Mouse (Mus musculus) E14TG2a.4 (cell line): ENCODE measurements around the gene Creb3l1.

Source experiments
- H3K27me3 ChIP-seq: 2 replicates; pipeline ENCODE4 v1.6.1; 2014; ENCODE audit warnings: low read length, control low read depth; ENCODE audit not compliant: insufficient read depth
- H3K36me3 ChIP-seq: 2 replicates; pipeline ENCODE4 v1.6.1; 2014; ENCODE audit warnings: low read length, control low read depth; ENCODE audit not compliant: insufficient read depth
- H3K4me1 ChIP-seq: replicated peaks from 2 replicates; pipeline ENCODE4 v1.6.1; 2014; ENCODE audit warnings: low read depth, low read length, control low read depth
- H3K4me3 ChIP-seq: replicated peaks from 2 replicates; pipeline ENCODE4 v1.5.1; 2014; ENCODE audit warnings: mild to moderate bottlenecking, low read length
- H3K9me3 ChIP-seq: 2 replicates; pipeline ENCODE4 v1.6.1; 2014; ENCODE audit warnings: low read length, control low read depth
- CTCF ChIP-seq: conservative IDR thresholded peaks from 2 replicates; pipeline ENCODE4 v1.5.1; 2014; ENCODE audit warnings: low read length
- NANOG ChIP-seq: IDR thresholded peaks from 2 replicates; pipeline ENCODE4 v1.6.1; 2014; ENCODE audit warnings: borderline replicate concordance, low read length, mixed read lengths
- POU5F1 ChIP-seq: IDR thresholded peaks from 2 replicates; pipeline ENCODE4 v1.6.1; 2014; ENCODE audit warnings: low read length, borderline replicate concordance

Gene Creb3l1

DNA sequence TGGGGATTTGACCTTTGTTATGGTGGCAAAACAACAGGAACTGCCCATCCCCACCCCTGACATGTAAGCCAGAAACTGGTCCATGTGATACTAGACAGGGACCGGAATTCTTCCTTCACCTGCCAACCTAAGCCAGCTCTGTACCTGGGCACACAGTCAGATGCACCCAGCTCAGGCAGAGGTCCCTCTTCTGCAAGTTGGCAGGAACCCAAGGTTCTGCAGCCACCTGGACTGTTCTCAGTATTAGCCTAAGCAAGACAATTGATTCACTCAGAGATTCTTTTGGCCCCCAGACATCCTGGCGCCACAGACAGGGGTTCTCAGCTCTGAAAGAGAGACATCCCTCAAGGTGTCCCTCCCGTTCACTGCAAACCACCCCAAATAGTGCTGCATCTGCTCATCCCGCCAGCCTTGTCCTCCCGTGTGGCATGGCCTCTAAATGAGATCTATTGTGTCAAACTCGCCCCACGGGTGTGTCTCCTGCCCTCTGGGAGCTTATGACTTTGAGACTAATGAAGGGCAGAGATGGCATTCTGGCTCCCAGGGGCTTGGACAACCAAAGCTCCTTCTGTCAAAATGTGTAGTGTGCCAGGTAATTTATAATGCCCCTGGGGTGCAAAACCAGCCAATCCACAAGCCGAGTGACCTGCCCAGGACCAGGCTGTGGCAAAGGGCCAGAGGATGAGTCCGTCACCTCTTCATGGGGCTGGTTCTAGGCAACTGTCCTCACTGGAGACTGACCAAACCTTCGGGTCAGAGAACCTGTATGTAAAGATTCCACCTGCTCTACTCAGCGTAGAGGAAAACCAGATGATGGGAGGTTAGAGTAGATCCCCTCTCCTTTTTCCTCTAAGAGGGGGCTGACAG, 64.5 kb downstream of the Creb3l1 start:
- Histone ChIP-seq H3K4me1 (peaks cover 87% of the 10 kb centered on the region), H3K36me3 (peaks cover 25% of the 10 kb centered on the region), H3K27me3 (peaks cover 5% of the 10 kb centered on the region; the same call in 1 of the 2 replicates), H3K9me3 (no peaks in the 10 kb centered on the region), H3K4me3 (peak overlapping the region; percentile 10; the same call in 1 of the 2 replicates)
- TF ChIP-seq POU5F1 (no peak), NANOG (no peak), CTCF (no peak)

DNA sequence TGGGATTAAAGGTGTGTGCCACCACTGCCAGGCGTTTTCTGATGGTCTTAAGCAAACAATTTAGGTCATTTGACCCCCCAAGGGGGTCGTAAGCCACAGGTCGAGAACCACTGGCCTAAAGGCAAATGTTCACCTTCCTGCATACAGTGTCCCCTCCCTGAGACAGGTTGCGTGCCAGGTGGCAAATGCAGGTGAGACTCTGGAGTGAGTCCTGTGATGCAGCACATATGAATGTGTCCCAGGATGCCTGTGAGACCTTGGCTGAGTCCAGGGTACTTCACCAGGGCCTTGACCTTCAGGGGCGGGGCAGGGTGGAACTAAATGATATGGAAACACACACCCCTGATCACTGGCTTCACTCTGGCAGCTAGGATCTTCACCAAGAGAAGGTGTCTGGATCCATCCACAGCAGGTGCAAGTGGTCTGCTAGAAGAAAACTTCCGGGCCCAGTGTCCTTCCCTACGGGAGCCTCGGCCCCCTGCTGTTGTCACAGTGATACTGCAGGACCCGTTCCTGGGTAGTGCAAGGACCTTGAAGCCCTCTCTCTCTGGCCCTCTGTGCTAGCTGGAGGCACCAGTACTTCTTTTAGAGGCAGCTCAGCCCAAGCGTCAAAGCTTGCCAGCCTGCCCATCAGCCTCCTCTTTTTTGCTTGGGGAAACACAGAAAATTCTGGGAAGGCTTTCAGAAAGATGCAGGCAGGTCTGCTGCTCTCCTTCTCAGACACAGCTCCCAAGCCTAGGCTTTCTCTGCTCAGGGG, 65.4 kb downstream of the Creb3l1 start:
- peaks cover 87% of the 10 kb centered on the region for H3K4me1 ChIP-seq
- no peak for TF ChIP-seq POU5F1
- peak; percentile 29; the same call in 1 of the 2 replicates for TF ChIP-seq CTCF
- peak overlapping the region; percentile 10; the same call in 1 of the 2 replicates for H3K4me3 ChIP-seq
- H3K36me3 ChIP-seq, result peaks cover 25% of the 10 kb centered on the region
- H3K27me3 ChIP-seq, result peaks cover 5% of the 10 kb centered on the region; the same call in 1 of the 2 replicates
- H3K9me3 ChIP-seq, result no peaks in the 10 kb centered on the region

- Histone ChIP-seq H3K36me3 (peaks cover 25% of the 10 kb centered on the region), H3K4me1 (peaks cover 90% of the 10 kb centered on the region), H3K9me3 (no peaks in the 10 kb centered on the region), H3K4me3 (no peak overlapping the region), H3K27me3 (peaks cover 5% of the 10 kb centered on the region; the same call in 1 of the 2 replicates)
- TF ChIP-seq NANOG, result no peak
- no peak for TF ChIP-seq CTCF
- TF ChIP-seq POU5F1, result no peak
These were observed 66.3 kb downstream of the Creb3l1 start for GRCm38 (mm10) chr2:91958049-91958448.

DNA sequence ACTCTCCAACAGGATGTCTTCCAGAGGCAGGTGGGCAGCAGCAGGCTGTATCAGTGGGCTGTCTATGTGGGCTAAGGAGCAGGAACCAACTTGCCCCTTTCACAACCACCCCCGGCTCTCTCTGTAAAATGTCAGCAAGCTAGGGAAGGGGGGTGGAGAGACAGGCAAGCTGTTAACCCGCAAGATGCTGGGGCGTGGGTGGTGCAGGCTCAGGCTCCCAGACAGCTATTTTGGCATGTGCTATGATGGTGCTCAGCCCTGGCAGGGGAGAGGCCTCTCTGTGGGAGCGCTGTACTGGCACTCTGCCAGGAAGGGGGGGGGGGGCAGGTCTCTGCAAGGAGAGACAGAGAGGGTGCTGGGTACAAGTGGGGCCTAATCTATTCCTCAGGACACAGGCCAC, 67.2 kb downstream of the Creb3l1 start:
- peaks cover 82% of the 10 kb centered on the region for H3K4me1 ChIP-seq
- H3K36me3 ChIP-seq, result peaks cover 25% of the 10 kb centered on the region
- H3K27me3 ChIP-seq, result no peaks in the 10 kb centered on the region
- no peaks in the 10 kb centered on the region for H3K9me3 ChIP-seq
- H3K4me3 ChIP-seq, result no peak overlapping the region
- TF ChIP-seq POU5F1 (no peak), CTCF (no peak), NANOG (no peak)

GRCm38 (mm10) chr2:91955875-91956274, 68.4 kb downstream of the Creb3l1 start:
- Histone ChIP-seq H3K27me3 (no peaks in the 10 kb centered on the region), H3K9me3 (no peaks in the 10 kb centered on the region), H3K36me3 (peaks cover 21% of the 10 kb centered on the region), H3K4me1 (peaks cover 74% of the 10 kb centered on the region), H3K4me3 (no peak overlapping the region)
- no peak for TF ChIP-seq NANOG
- TF ChIP-seq POU5F1, result no peak
- TF ChIP-seq CTCF, result no peak

DNA sequence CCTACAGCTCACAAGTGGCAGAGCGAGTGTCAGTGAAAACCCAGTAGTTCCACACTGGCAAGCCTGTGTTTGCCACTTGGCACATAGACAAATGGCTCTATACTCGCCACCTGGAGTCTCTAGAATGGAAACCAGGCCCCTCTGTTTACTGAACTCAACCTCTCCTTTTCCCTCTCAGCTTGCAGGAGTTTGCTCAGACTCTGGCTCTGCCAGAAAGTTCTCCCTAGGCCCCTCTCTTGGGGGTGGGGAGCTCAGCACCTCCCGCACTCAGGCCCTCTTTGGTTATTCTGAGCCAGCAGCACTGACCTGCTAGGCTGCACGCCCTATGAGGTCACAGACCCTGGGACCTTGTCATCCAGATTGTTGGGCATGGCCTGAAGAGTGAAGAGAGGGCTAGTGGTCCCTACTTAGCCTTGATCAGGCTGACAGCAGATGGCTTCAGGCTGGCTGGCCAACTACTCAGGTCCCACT, 69.1 kb downstream of the Creb3l1 start:
- Histone ChIP-seq H3K36me3 (peaks cover 16% of the 10 kb centered on the region), H3K9me3 (no peaks in the 10 kb centered on the region), H3K4me1 (peaks cover 74% of the 10 kb centered on the region), H3K27me3 (no peaks in the 10 kb centered on the region), H3K4me3 (no peak overlapping the region)
- TF ChIP-seq CTCF (no peak), NANOG (no peak), POU5F1 (no peak)

DNA sequence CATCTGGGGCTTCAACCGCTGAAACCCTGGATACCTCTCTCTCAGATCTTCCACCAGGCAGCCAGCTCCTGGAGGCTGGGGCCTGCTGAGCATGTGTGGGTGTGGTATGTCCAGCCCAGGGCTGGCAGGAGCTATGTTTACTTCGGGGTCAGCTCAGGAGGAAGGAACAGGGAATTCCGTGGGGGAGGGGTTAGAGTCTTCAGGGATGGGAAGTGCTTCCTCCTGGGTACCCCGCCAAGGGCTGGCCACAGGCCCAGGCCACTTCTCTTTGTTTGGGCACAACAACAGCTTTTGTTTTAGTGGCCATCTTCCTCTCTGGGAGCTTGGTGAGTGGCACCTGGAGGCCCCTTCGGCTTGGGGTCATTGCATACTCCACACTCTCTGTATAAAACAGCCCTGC, 70.5 kb downstream of the Creb3l1 start:
- no peaks in the 10 kb centered on the region for H3K27me3 ChIP-seq
- peaks cover 74% of the 10 kb centered on the region for H3K4me1 ChIP-seq
- TF ChIP-seq NANOG (no peak), CTCF (no peak), POU5F1 (no peak)
- H3K4me3 ChIP-seq, result peak overlapping the region; percentile 35; the same call in 1 of the 2 replicates
- no peaks in the 10 kb centered on the region for H3K9me3 ChIP-seq
- H3K36me3 ChIP-seq, result peaks cover 9% of the 10 kb centered on the region; the same call in 1 of the 2 replicates
